Mouse (Mus musculus): ENCODE results near the gene Klc1. TPM values are rescaled to one million over a fixed set of nuclear protein-coding genes. Genes with fewer than 3 reads are reported as not detected.

The Klc1 gene
- total and polyA plus RNA-seq, 2 experiments from 2014 or later: 596 to 640 TPM

- Histone ChIP-seq H3K9me3 (ENCODE audit: low read length) (no peaks in the 10 kb centered on the region), H3K36me3 (ENCODE audit: insufficient read depth) (no peaks in the 10 kb centered on the region), H3K4me1 (ENCODE audit: insufficient read depth) (peaks cover 7% of the 10 kb centered on the region; the same call in 1 of the 2 replicates), H3K9ac (no peak overlapping the region), H3K27me3 (ENCODE audit: insufficient read depth, low read length) (no peaks in the 10 kb centered on the region), H3K27ac (ENCODE audit: low read depth, low read length) (no peak overlapping the region), H3K4me2 (ENCODE audit: low read depth) (no peak overlapping the region), H3K4me3 (ENCODE audit: low read depth, low read length) (no peak overlapping the region)
- no peak for ATAC-seq
- no peak for TF ChIP-seq CTCF (IDR thresholded peaks at IDR 0.05; ENCODE audit: low read depth)
- no peak for DNase-seq
Measured at GRCm38 (mm10) chr12:111754710-111755109, 3.9 kb upstream of the Klc1 start.

- TF ChIP-seq CTCF (IDR thresholded peaks at IDR 0.05; ENCODE audit: low read depth): no peak
- WGBS: 57% methylated on average over 2 of the region's 2 CpGs
- Histone ChIP-seq H3K4me2 (ENCODE audit: low read depth) (no peak overlapping the region), H3K36me3 (ENCODE audit: insufficient read depth) (no peaks in the 10 kb centered on the region), H3K4me1 (ENCODE audit: insufficient read depth) (peaks cover 12% of the 10 kb centered on the region), H3K9ac (no peak overlapping the region), H3K27ac (ENCODE audit: low read depth, low read length) (no peak overlapping the region), H3K4me3 (ENCODE audit: low read depth, low read length) (no peak overlapping the region), H3K9me3 (ENCODE audit: low read length) (no peaks in the 10 kb centered on the region), H3K27me3 (ENCODE audit: insufficient read depth, low read length) (no peaks in the 10 kb centered on the region)
- DNase-seq (no peak), ATAC-seq (no peak)
Measured at GRCm38 (mm10) chr12:111755231-111755630, 3.4 kb upstream of the Klc1 start.

GRCm38 (mm10) chr12:111756082-111756697 is 2.5 kb upstream of the Klc1 start:
- no peak for ATAC-seq
- Histone ChIP-seq H3K9ac (no peak overlapping the region), H3K4me3 (ENCODE audit: low read depth, low read length) (no peak overlapping the region), H3K27ac (ENCODE audit: low read depth, low read length) (no peak overlapping the region), H3K9me3 (ENCODE audit: low read length) (no peaks in the 10 kb centered on the region), H3K27me3 (ENCODE audit: insufficient read depth, low read length) (no peaks in the 10 kb centered on the region), H3K4me2 (ENCODE audit: low read depth) (no peak overlapping the region), H3K36me3 (ENCODE audit: insufficient read depth) (no peaks in the 10 kb centered on the region), H3K4me1 (ENCODE audit: insufficient read depth) (peaks cover 18% of the 10 kb centered on the region)
- no peak for DNase-seq
- WGBS: 71% methylated on average over 4 of the region's 4 CpGs
- TF ChIP-seq CTCF (IDR thresholded peaks at IDR 0.05; ENCODE audit: low read depth): no peak

- Histone ChIP-seq H3K4me3 (ENCODE audit: low read depth, low read length) (no peak overlapping the region), H3K36me3 (ENCODE audit: insufficient read depth) (no peaks in the 10 kb centered on the region), H3K4me1 (ENCODE audit: insufficient read depth) (peaks cover 18% of the 10 kb centered on the region), H3K4me2 (ENCODE audit: low read depth) (no peak overlapping the region), H3K9ac (no peak overlapping the region), H3K27me3 (ENCODE audit: insufficient read depth, low read length) (no peaks in the 10 kb centered on the region), H3K27ac (ENCODE audit: low read depth, low read length) (no peak overlapping the region), H3K9me3 (ENCODE audit: low read length) (no peaks in the 10 kb centered on the region)
- 51% methylated on average over 5 of the region's 5 CpGs for WGBS
- DNase-seq (no peak), ATAC-seq (no peak)
- no peak for TF ChIP-seq CTCF (IDR thresholded peaks at IDR 0.05; ENCODE audit: low read depth)
Measured at GRCm38 (mm10) chr12:111756698-111757082, 2.0 kb upstream of the Klc1 start.

GRCm38 (mm10) chr12:111757561-111758325 is 906 bp upstream of the Klc1 start:
- Histone ChIP-seq H3K4me1 (ENCODE audit: insufficient read depth) (peaks cover 18% of the 10 kb centered on the region), H3K9me3 (ENCODE audit: low read length) (no peaks in the 10 kb centered on the region), H3K36me3 (ENCODE audit: insufficient read depth) (0 out of 2 replicates have a peak, but pooled peaks cover 3% of the 10 kb centered on the region), H3K4me2 (ENCODE audit: low read depth) (peak overlapping the region; percentile 98), H3K9ac (peak overlapping the region; percentile 99), H3K27me3 (ENCODE audit: insufficient read depth, low read length) (no peaks in the 10 kb centered on the region), H3K4me3 (ENCODE audit: low read depth, low read length) (peak overlapping the region; percentile 96), H3K27ac (ENCODE audit: low read depth, low read length) (peak overlapping the region; percentile 95)
- DNase-seq (no peak), ATAC-seq (no peak)
- 49% methylated on average over 10 of the region's 10 CpGs for WGBS
- TF ChIP-seq CTCF (IDR thresholded peaks at IDR 0.05; ENCODE audit: low read depth): no peak

- DNase-seq (peak; percentile 68), ATAC-seq (peak; percentile 67)
- Histone ChIP-seq H3K9ac (peak overlapping the region; percentile 99), H3K9me3 (ENCODE audit: low read length) (no peaks in the 10 kb centered on the region), H3K36me3 (ENCODE audit: insufficient read depth) (peaks cover 11% of the 10 kb centered on the region; the same call in 1 of the 2 replicates), H3K27me3 (ENCODE audit: insufficient read depth, low read length) (no peaks in the 10 kb centered on the region), H3K4me2 (ENCODE audit: low read depth) (peak overlapping the region; percentile 98), H3K4me1 (ENCODE audit: insufficient read depth) (peaks cover 18% of the 10 kb centered on the region), H3K4me3 (ENCODE audit: low read depth, low read length) (peak overlapping the region; percentile 96), H3K27ac (ENCODE audit: low read depth, low read length) (peak overlapping the region; percentile 95)
- TF ChIP-seq CTCF (IDR thresholded peaks at IDR 0.05; ENCODE audit: low read depth): no peak
- 1% methylated on average over 35 of the region's 35 CpGs for WGBS
Measured at GRCm38 (mm10) chr12:111759176-111760061, 770 bp downstream of the Klc1 start.
